Mouse (Mus musculus) forebrain, postnatal 0 days (tissue): Measurements from ENCODE around the gene Dlgap1. TPM values are rescaled to one million over a fixed set of nuclear protein-coding genes. Genes with fewer than 3 reads are reported as not detected.
A peak's percentile ranks its signal among the peaks of the same experiment; 100 is the strongest.

Experiments
- ATAC-seq: fragments of 200-750 bp; cut with Nextera tagmentation; 2 replicates; pipeline ENCODE4 v1.8.0; 2017; ENCODE audit warnings: mild to moderate bottlenecking, moderate library complexity
- DNase-seq: peaks from one replicate; pipeline ENCODE4 v3.0.0-alpha.2; 2015
- H3K27ac ChIP-seq: fragments of 300-500 bp; sonication (generic); 2 replicates; pipeline ENCODE4 v1.5.1; 2014; ENCODE audit warnings: low read depth, mild to moderate bottlenecking, antibody characterized with exemption, low read length, moderate library complexity, mixed read lengths
- H3K27me3 ChIP-seq: fragments of 300-500 bp; sonication (generic); 2 replicates; pipeline ENCODE4 v1.6.1; 2014; ENCODE audit warnings: mild to moderate bottlenecking, low read length, mixed read lengths; ENCODE audit not compliant: insufficient read depth
- H3K36me3 ChIP-seq: fragments of 300-500 bp; sonication (generic); 2 replicates; pipeline ENCODE4 v1.6.1; 2014; ENCODE audit warnings: mild to moderate bottlenecking, moderate library complexity; ENCODE audit not compliant: insufficient read depth
- H3K4me1 ChIP-seq: fragments of 300-500 bp; sonication (generic); 2 replicates; pipeline ENCODE4 v1.6.1; 2014; ENCODE audit warnings: antibody characterized with exemption; ENCODE audit not compliant: insufficient read depth
- H3K4me2 ChIP-seq: fragments of 300-500 bp; sonication (generic); 2 replicates; pipeline ENCODE4 v1.6.1; 2014; ENCODE audit warnings: low read depth, mild to moderate bottlenecking, moderate library complexity
- H3K4me3 ChIP-seq: fragments of 300-500 bp; sonication (generic); 2 replicates; pipeline ENCODE4 v1.5.1; 2014; ENCODE audit warnings: low read depth, low read length, mixed read lengths
- H3K9ac ChIP-seq: fragments of 300-500 bp; sonication (generic); 2 replicates; pipeline ENCODE4 v1.6.1; 2014; ENCODE audit warnings: mild to moderate bottlenecking
- H3K9me3 ChIP-seq: fragments of 300-500 bp; sonication (generic); 2 replicates; pipeline ENCODE4 v1.6.1; 2016; ENCODE audit warnings: low read length
- CTCF ChIP-seq: sonication (generic); IDR thresholded peaks from 2 replicates; pipeline ENCODE4 v1.5.1; 2016; ENCODE audit warnings: antibody characterized with exemption, control low read depth, low read depth
- WGBS: fragments of 180-500 bp; shearing (Covaris S2); extraction: QIAGEN DNeasy Blood & Tissue Kit; methylation state at CpG from one replicate; pipeline ENCODE4 v1.1.7; 2014; 5-methylcytosine and 5-hydroxymethylcytosine counted together
- polyA plus RNA-seq: library from polyadenylated mRNA; unstranded; fragments of >200 nt; fragmentation: Nextera tagmentation; extraction: Ambion mirVana; gene quantifications from 2 replicates; pipeline ENCODE4 v1.2.1, GENCODE M21; 2015
- total RNA-seq: library from RNA; depleted of rRNA; stranded (reverse); fragments of >200 nt; gene quantifications from 2 replicates; pipeline ENCODE4 v1.2.3, GENCODE M21; 2014

Dlgap1 gene
- total and polyA plus RNA-seq, 2 experiments from 2014 or later: 44.8 to 105 TPM

GRCm38 (mm10) chr17:70626396-70626795 is 657.5 kb downstream of the Dlgap1 start:
- no peak overlapping the region for H3K4me3 ChIP-seq
- H3K9me3 ChIP-seq: no peaks in the 10 kb centered on the region
- TF ChIP-seq CTCF: no peak
- peaks cover 7% of the 10 kb centered on the region for H3K4me1 ChIP-seq
- H3K27ac ChIP-seq: no peak overlapping the region
- no peaks in the 10 kb centered on the region for H3K36me3 ChIP-seq
- DNase-seq (no peak), ATAC-seq (no peak)
- H3K4me2 ChIP-seq: no peak overlapping the region
- WGBS: 86% methylated on average over 9 of the region's 9 CpGs
- no peak overlapping the region for H3K9ac ChIP-seq
- H3K27me3 ChIP-seq: no peaks in the 10 kb centered on the region

GRCm38 (mm10) chr17:70626925-70627324 is 658.1 kb downstream of the Dlgap1 start:
- Histone ChIP-seq H3K36me3 (no peaks in the 10 kb centered on the region), H3K9ac (no peak overlapping the region), H3K27me3 (no peaks in the 10 kb centered on the region), H3K27ac (no peak overlapping the region), H3K9me3 (no peaks in the 10 kb centered on the region), H3K4me1 (peaks cover 7% of the 10 kb centered on the region), H3K4me2 (no peak overlapping the region), H3K4me3 (no peak overlapping the region)
- no peak for TF ChIP-seq CTCF
- no peak for DNase-seq
- no peak for ATAC-seq
- 91% methylated on average over 6 of the region's 6 CpGs for WGBS

GRCm38 (mm10) chr17:70629653-70630378 is 660.9 kb downstream of the Dlgap1 start:
- peak; percentile 67 for ATAC-seq
- 35% methylated on average over 6 of the region's 6 CpGs for WGBS

GRCm38 (mm10) chr17:70633181-70633944 is 664.5 kb downstream of the Dlgap1 start:
- TF ChIP-seq CTCF: peak; percentile 88
- Histone ChIP-seq H3K4me1 (peaks cover 3% of the 10 kb centered on the region; the same call in 1 of the 2 replicates), H3K27ac (no peak overlapping the region; the same call in 1 of the 2 replicates), H3K9me3 (no peaks in the 10 kb centered on the region), H3K27me3 (no peaks in the 10 kb centered on the region), H3K36me3 (no peaks in the 10 kb centered on the region), H3K9ac (no peak overlapping the region), H3K4me3 (no peak overlapping the region), H3K4me2 (no peak overlapping the region)
- ATAC-seq: peak; percentile 90
- 9% methylated on average over 9 of the region's 9 CpGs for WGBS
- peak; percentile 91 for DNase-seq

More at GRCm38 (mm10) chr17:70629653-70630378, 660.9 kb downstream of the Dlgap1 start:
- no peak overlapping the region for H3K4me3 ChIP-seq
- H3K36me3 ChIP-seq: no peaks in the 10 kb centered on the region
- H3K27me3 ChIP-seq: no peaks in the 10 kb centered on the region
- H3K9ac ChIP-seq: no peak overlapping the region
- H3K27ac ChIP-seq: peak overlapping the region; percentile 35; the same call in 1 of the 2 replicates
- DNase-seq: peak; percentile 81
- no peak overlapping the region for H3K4me2 ChIP-seq
- peaks cover 3% of the 10 kb centered on the region; the same call in 1 of the 2 replicates for H3K4me1 ChIP-seq
- no peak for TF ChIP-seq CTCF
- no peaks in the 10 kb centered on the region for H3K9me3 ChIP-seq

- peak; percentile 27; the same call in 1 of the 2 replicates for TF ChIP-seq CTCF
- no peak overlapping the region for H3K4me2 ChIP-seq
- DNase-seq: no peak
- ATAC-seq: no peak
- no peaks in the 10 kb centered on the region for H3K4me1 ChIP-seq
- no peaks in the 10 kb centered on the region for H3K9me3 ChIP-seq
- 100% methylated on average over 1 of the region's 1 CpGs for WGBS
- H3K27ac ChIP-seq: no peak overlapping the region
- H3K36me3 ChIP-seq: no peaks in the 10 kb centered on the region
- H3K27me3 ChIP-seq: no peaks in the 10 kb centered on the region
- no peak overlapping the region for H3K4me3 ChIP-seq
- H3K9ac ChIP-seq: no peak overlapping the region
Measured at GRCm38 (mm10) chr17:70643211-70643610, 674.3 kb downstream of the Dlgap1 start.

- no peaks in the 10 kb centered on the region for H3K4me1 ChIP-seq
- DNase-seq: no peak
Measured at GRCm38 (mm10) chr17:70646641-70647040, 677.8 kb downstream of the Dlgap1 start.

GRCm38 (mm10) chr17:70661382-70661781 is 692.5 kb downstream of the Dlgap1 start:
- no peak for TF ChIP-seq CTCF
- H3K9ac ChIP-seq: no peak overlapping the region
- no peak for ATAC-seq
- H3K4me3 ChIP-seq: no peak overlapping the region
- no peaks in the 10 kb centered on the region for H3K9me3 ChIP-seq
- no peaks in the 10 kb centered on the region for H3K4me1 ChIP-seq
- no peak for DNase-seq
- 87% methylated on average over 3 of the region's 3 CpGs for WGBS
- 0 out of 2 replicates have a peak, but pooled peaks cover 3% of the 10 kb centered on the region for H3K36me3 ChIP-seq
- H3K27me3 ChIP-seq: no peaks in the 10 kb centered on the region
- H3K4me2 ChIP-seq: no peak overlapping the region
- H3K27ac ChIP-seq: no peak overlapping the region

More at GRCm38 (mm10) chr17:70646641-70647040, 677.8 kb downstream of the Dlgap1 start:
- Histone ChIP-seq H3K4me3 (no peak overlapping the region), H3K9me3 (0 out of 2 replicates have a peak, but pooled peaks cover 4% of the 10 kb centered on the region), H3K27ac (no peak overlapping the region), H3K4me2 (no peak overlapping the region), H3K9ac (no peak overlapping the region), H3K36me3 (no peaks in the 10 kb centered on the region), H3K27me3 (no peaks in the 10 kb centered on the region)
- TF ChIP-seq CTCF: no peak
- WGBS: 58% methylated on average over 4 of the region's 4 CpGs
- ATAC-seq: no peak
